Mouse (Mus musculus) natural killer cell, adult 2 months (primary cell): ENCODE data around the gene Sf3a2.

Experiments
- DNase-seq, 2 experiments: peaks; one replicate each; pipeline ENCODE4 v3.0.0; 2022; ENCODE audit warnings: low spot score in 2 of 2

The Sf3a2 gene

DNA sequence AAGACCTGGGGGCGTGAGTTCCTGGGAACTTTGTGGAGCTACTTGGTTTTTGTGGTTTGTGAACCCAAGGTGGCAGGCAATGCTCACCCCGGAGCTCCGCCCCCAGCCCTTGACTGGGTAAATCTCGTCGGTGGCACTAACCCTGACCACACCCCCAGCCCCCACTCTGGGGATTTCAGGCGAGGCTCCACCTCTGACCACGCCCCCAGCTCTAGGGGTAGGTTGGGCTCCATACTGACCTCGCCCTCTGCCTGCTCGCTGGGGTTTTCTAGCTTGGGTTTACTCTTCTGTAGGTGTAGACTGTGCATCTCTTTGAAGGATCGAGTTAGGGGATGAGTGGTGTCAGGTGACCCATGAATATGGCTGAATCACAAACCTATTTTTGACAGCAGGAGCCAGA, 50.6 kb downstream of the Sf3a2 start:
- DNase-seq, result peak; percentile 71 to 78
